Mouse (Mus musculus) ES-E14 (cell line): ENCODE results near the gene Cyp2s1.

Source experiments
- CHD2 ChIP-seq: IDR thresholded peaks from 2 replicates; pipeline ENCODE4 v1.6.1; 2014; ENCODE audit warnings: mild to moderate bottlenecking, low read depth, low read length, inconsistent platforms
- HCFC1 ChIP-seq: IDR thresholded peaks from 2 replicates; pipeline ENCODE4 v1.6.1; 2012; ENCODE audit warnings: low read length, inconsistent platforms, borderline replicate concordance; ENCODE audit not compliant: insufficient read depth
- MAFK ChIP-seq: IDR thresholded peaks from 2 replicates; pipeline ENCODE4 v1.6.1; 2014; ENCODE audit warnings: mild to moderate bottlenecking, low read depth, low read length, inconsistent platforms; ENCODE audit not compliant: insufficient read depth
- ZNF384 ChIP-seq: IDR thresholded peaks from 2 replicates; pipeline ENCODE4 v1.6.1; 2012; ENCODE audit warnings: low read depth, low read length, inconsistent platforms

- TF ChIP-seq ZNF384 (no peak), HCFC1 (no peak), MAFK (no peak), CHD2 (no peak)
These were observed 52.5 kb downstream of the Cyp2s1 start for GRCm38 (mm10) chr7:25764221-25764620.
